Mouse (Mus musculus): Measurements from ENCODE around the gene Mapkbp1.

DNA sequence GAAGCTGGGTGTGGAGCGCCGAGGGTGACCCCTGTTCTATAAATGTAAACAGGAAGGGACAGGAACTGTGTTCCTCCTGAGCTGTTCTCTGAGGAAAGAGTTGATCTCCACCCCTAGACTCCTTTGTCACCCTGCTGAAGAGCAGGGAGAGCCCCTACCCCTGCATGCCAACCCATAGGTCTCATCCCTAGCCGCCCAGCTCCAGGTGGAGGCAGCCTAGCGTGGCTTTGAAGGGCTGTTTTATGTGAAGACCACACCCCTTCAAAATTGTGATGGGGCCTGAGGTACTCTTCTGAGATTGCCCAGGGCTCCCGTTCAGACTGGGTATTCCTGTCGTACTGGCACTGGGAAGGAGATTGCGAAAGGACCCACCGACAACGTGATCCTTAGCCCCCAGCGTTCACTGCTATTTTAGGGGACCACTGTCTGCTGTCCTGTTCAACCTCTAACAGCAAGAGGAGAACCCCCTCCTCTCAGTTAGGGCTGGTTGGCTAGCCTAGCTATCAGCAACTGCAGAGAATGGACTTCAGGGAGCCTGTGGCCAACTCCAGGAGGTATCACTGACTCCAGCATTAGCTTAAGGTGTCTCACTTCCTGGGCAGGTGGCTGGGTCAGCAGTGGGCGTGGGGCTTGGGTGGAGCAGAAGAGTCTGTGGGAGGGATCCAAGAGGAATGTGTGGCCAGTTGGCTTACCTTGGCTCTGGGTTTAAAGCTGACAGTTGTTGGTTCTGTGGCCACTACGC, 60.4 kb downstream of the Mapkbp1 start, which contains the start of gene Pla2g4b:
- TF ChIP-seq CTCF (IDR thresholded peaks at IDR 0.05; ENCODE audit: low read depth) (no peak), EP300 (IDR thresholded peaks at IDR 0.05; ENCODE audit: low read depth) (no peak)
